Comparison of ENCODE assay signal across 8 mouse cellular contexts in the genomic region with DNA sequence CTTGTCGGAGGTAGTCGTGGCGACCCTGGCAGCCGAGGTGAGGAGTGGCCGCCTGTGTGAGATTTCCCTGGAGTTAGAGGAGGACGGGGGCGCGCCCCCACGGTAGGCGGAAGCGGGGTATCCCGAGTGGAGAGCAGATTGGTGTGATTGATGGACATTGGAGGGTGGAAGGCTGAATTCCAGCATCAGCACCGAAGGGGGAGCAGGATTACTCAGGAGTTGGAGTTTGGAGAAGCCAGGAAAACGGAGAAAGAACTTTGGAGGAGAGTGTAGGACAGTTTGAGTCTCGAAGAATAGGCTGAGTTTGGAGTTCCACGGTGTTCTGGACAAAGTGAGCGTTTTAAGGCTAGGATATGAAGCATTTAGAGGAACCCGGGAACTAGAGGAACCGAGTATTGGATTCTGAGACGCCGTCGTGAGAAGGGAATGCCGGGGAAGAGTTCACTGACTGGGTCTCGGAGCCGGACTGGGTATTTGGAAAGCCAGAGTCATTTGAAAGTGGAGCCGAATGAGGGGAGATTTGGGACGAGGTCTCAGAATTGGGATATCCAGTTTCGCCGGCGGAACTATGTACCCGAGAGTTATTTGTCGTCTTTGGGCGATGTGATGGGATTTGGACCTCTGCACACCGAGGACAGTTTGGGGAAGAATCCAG. TPM values are rescaled to one million over a fixed set of nuclear protein-coding genes. Genes with fewer than 3 reads are reported as not detected.
DNase-seq lines count a peak whose midpoint lies in the region; ATAC-seq and TF ChIP-seq lines count a peak whose summit lies in the region.

No protein-coding gene starts in this region.

- no peak for TF ChIP-seq EP300 in ES-Bruce4 (IDR thresholded peaks at IDR 0.05; ENCODE audit: insufficient read depth, low read depth, low read length)

- peak overlapping the region; percentile 79 for H3K4me3 ChIP-seq in heart, embryonic 13.5 days
- H3K4me3 ChIP-seq in ES-Bruce4 (ENCODE audit: low read depth, low read length), result peak overlapping the region; percentile 82
- peak overlapping the region; percentile 74 for H3K4me3 ChIP-seq in forebrain, embryonic 13.5 days
- H3K4me3 ChIP-seq in liver, embryonic 15.5 days (replicated peaks), result peak overlapping the region; percentile 85

- no peak for DNase-seq in heart, postnatal 14 days
- no peak for DNase-seq in embryo, embryonic 10 days (ENCODE audit: low spot score)
- DNase-seq in adrenal gland, adult (ENCODE audit: inconsistent age in 2 of 2, low spot score in 1 of 2), result no peak
- DNase-seq in thymus, postnatal 0 days (ENCODE audit: low spot score), result no peak

- no peak for TF ChIP-seq CTCF in ES-Bruce4 (IDR thresholded peaks at IDR 0.05; ENCODE audit: low read depth, low read length)

- peak overlapping the region; percentile 77 for H3K4me2 ChIP-seq in heart, embryonic 13.5 days
- peak overlapping the region; percentile 71 for H3K4me2 ChIP-seq in forebrain, embryonic 13.5 days
- H3K4me2 ChIP-seq in liver, embryonic 15.5 days, result peak overlapping the region; percentile 76

- no peaks in the 10 kb centered on the region for H3K9me3 ChIP-seq in heart, embryonic 13.5 days
- no peaks in the 10 kb centered on the region for H3K9me3 ChIP-seq in ES-Bruce4 (replicated peaks; ENCODE audit: control insufficient read depth, insufficient read depth, low read length, poor library complexity, severe bottlenecking)
- H3K9me3 ChIP-seq in forebrain, embryonic 13.5 days (replicated peaks), result no peaks in the 10 kb centered on the region
- no peaks in the 10 kb centered on the region for H3K9me3 ChIP-seq in liver, embryonic 15.5 days (replicated peaks)

- no peaks in the 10 kb centered on the region for H3K27me3 ChIP-seq in heart, embryonic 13.5 days (replicated peaks)
- no peaks in the 10 kb centered on the region for H3K27me3 ChIP-seq in ES-Bruce4 (ENCODE audit: control insufficient read depth, insufficient read depth, low read length, poor library complexity, severe bottlenecking)
- no peaks in the 10 kb centered on the region for H3K27me3 ChIP-seq in forebrain, embryonic 13.5 days
- H3K27me3 ChIP-seq in liver, embryonic 15.5 days, result no peaks in the 10 kb centered on the region

- H3K27ac ChIP-seq in heart, embryonic 13.5 days (replicated peaks), result peak overlapping the region; percentile 95
- H3K27ac ChIP-seq in ES-Bruce4 (ENCODE audit: insufficient read depth, low read length), result peak overlapping the region; percentile 40; the same call in 1 of the 2 replicates
- H3K27ac ChIP-seq in forebrain, embryonic 13.5 days, result peak overlapping the region; percentile 75
- H3K27ac ChIP-seq in liver, embryonic 15.5 days (replicated peaks), result peak overlapping the region; percentile 98

- intact Hi-C loops in heart, postnatal 14 days (cut with DNase I), result loop anchor here (2.0 to 10.0 kb wide), 3 partner anchors 15 to 51 kb away; a partner anchor contains a TSS

- peaks cover 23% of the 10 kb centered on the region for H3K36me3 ChIP-seq in heart, embryonic 13.5 days
- H3K36me3 ChIP-seq in ES-Bruce4 (ENCODE audit: control insufficient read depth, insufficient read depth, low read length, poor library complexity, severe bottlenecking), result peaks cover 3% of the 10 kb centered on the region
- H3K36me3 ChIP-seq in forebrain, embryonic 13.5 days (ENCODE audit: poor library complexity, severe bottlenecking), result peaks cover 17% of the 10 kb centered on the region
- H3K36me3 ChIP-seq in liver, embryonic 15.5 days (replicated peaks), result peaks cover 35% of the 10 kb centered on the region

- ATAC-seq in heart, embryonic 13.5 days (ENCODE audit: extremely low read depth, insufficient number of reproducible peaks, low FRiP score, low TSS enrichment), result no peak
- ATAC-seq in forebrain, embryonic 13.5 days, result no peak
- ATAC-seq in liver, embryonic 15.5 days (ENCODE audit: insufficient read depth), result no peak

- TF ChIP-seq POLR2A in ES-Bruce4 (IDR thresholded peaks at IDR 0.05; ENCODE audit: insufficient read depth, low read length), result no peak

- peak overlapping the region; percentile 91 for H3K9ac ChIP-seq in heart, embryonic 13.5 days
- peak overlapping the region; percentile 51 for H3K9ac ChIP-seq in ES-Bruce4 (ENCODE audit: low read depth, poor library complexity, severe bottlenecking)
- peak overlapping the region; percentile 70 for H3K9ac ChIP-seq in forebrain, embryonic 13.5 days
- peak overlapping the region; percentile 95 for H3K9ac ChIP-seq in liver, embryonic 15.5 days

- WGBS in heart, embryonic 13.5 days, result under 1% methylated on average over 34 of the region's 34 CpGs
- WGBS in forebrain, embryonic 13.5 days, result under 1% methylated on average over 34 of the region's 34 CpGs
- under 1% methylated on average over 34 of the region's 34 CpGs for WGBS in liver, embryonic 15.5 days (ENCODE audit: insufficient replicate concordance)

- peaks cover 35% of the 10 kb centered on the region for H3K4me1 ChIP-seq in heart, embryonic 13.5 days
- peaks cover 2% of the 10 kb centered on the region for H3K4me1 ChIP-seq in ES-Bruce4 (ENCODE audit: control insufficient read depth, insufficient read depth, low read length)
- H3K4me1 ChIP-seq in forebrain, embryonic 13.5 days, result 0 out of 2 replicates have a peak, but pooled peaks cover 14% of the 10 kb centered on the region
- H3K4me1 ChIP-seq in liver, embryonic 15.5 days (replicated peaks), result peaks cover 51% of the 10 kb centered on the region

RNA-seq across cellular contexts. Expression of a gene that starts 0.4 kb away (rescaled TPM):
- polyA plus RNA-seq in heart, embryonic 13.5 days (2015; fragmentation: Nextera tagmentation; extraction: Ambion mirVana), result 21.1 and 23.2 TPM in 2 replicates
- 1 to 10 TPM; 7.6 to 8.5 TPM for total RNA-seq in heart, postnatal 14 days (2021)
- 10.9 and 11.8 TPM in 2 replicates for polyA plus RNA-seq in ES-Bruce4 (2011; ENCODE audit: insufficient read depth, insufficient read length, low read depth, missing spikeins)
- 18.8 and 19.2 TPM in 2 replicates for polyA plus RNA-seq in forebrain, embryonic 13.5 days (2015; fragmentation: Nextera tagmentation; extraction: Ambion mirVana)
- 35.6 and 38.9 TPM in 2 replicates for polyA plus RNA-seq in liver, embryonic 15.5 days (2015; fragmentation: Nextera tagmentation; extraction: Ambion mirVana)
- polyA plus RNA-seq in thymus, postnatal 0 days (2015; fragmentation: Nextera tagmentation; extraction: Ambion mirVana), result 29.0 and 31.0 TPM in 2 replicates

RNA-seq across cellular contexts. Expression of a gene that starts 12.7 kb away (rescaled TPM):
- polyA plus RNA-seq in heart, embryonic 13.5 days (2015; fragmentation: Nextera tagmentation; extraction: Ambion mirVana), result 32.3 and 37.1 TPM in 2 replicates
- 10 to 100 TPM; 10.9 to 11.4 TPM for total RNA-seq in heart, postnatal 14 days (2021)
- 8.0 and 8.9 TPM in 2 replicates for polyA plus RNA-seq in ES-Bruce4 (2011; ENCODE audit: insufficient read depth, insufficient read length, low read depth, missing spikeins)
- polyA plus RNA-seq in forebrain, embryonic 13.5 days (2015; fragmentation: Nextera tagmentation; extraction: Ambion mirVana), result 8.5 and 8.7 TPM in 2 replicates
- 28.2 and 29.6 TPM in 2 replicates for polyA plus RNA-seq in liver, embryonic 15.5 days (2015; fragmentation: Nextera tagmentation; extraction: Ambion mirVana)
- polyA plus RNA-seq in thymus, postnatal 0 days (2015; fragmentation: Nextera tagmentation; extraction: Ambion mirVana), result 33.5 and 35.1 TPM in 2 replicates

RNA-seq across cellular contexts. Expression of a gene that starts 25.2 kb away (rescaled TPM):
- 2.0 and 2.1 TPM in 2 replicates for polyA plus RNA-seq in heart, embryonic 13.5 days (2015; fragmentation: Nextera tagmentation; extraction: Ambion mirVana)
- 1 to 10 TPM; 1.4 to 2.8 TPM for total RNA-seq in heart, postnatal 14 days (2021)
- 4.2 and 5.7 TPM in 2 replicates for polyA plus RNA-seq in ES-Bruce4 (2011; ENCODE audit: insufficient read depth, insufficient read length, low read depth, missing spikeins)
- 1.5 and 1.8 TPM in 2 replicates for polyA plus RNA-seq in forebrain, embryonic 13.5 days (2015; fragmentation: Nextera tagmentation; extraction: Ambion mirVana)
- polyA plus RNA-seq in liver, embryonic 15.5 days (2015; fragmentation: Nextera tagmentation; extraction: Ambion mirVana), result 0.67 and 0.75 TPM in 2 replicates
- polyA plus RNA-seq in thymus, postnatal 0 days (2015; fragmentation: Nextera tagmentation; extraction: Ambion mirVana), result 1.1 and 1.2 TPM in 2 replicates

RNA-seq across cellular contexts. Expression of a gene that starts 26.2 kb away (rescaled TPM):
- polyA plus RNA-seq in heart, embryonic 13.5 days (2015; fragmentation: Nextera tagmentation; extraction: Ambion mirVana), result 84.7 and 89.0 TPM in 2 replicates
- total RNA-seq in heart, postnatal 14 days (2021), result 10 to 100 TPM; 34.3 to 34.9 TPM
- polyA plus RNA-seq in ES-Bruce4 (2011; ENCODE audit: insufficient read depth, insufficient read length, low read depth, missing spikeins), result 44.1 and 44.3 TPM in 2 replicates
- polyA plus RNA-seq in forebrain, embryonic 13.5 days (2015; fragmentation: Nextera tagmentation; extraction: Ambion mirVana), result 16.8 and 17.3 TPM in 2 replicates
- 920 and 1,009 TPM in 2 replicates for polyA plus RNA-seq in liver, embryonic 15.5 days (2015; fragmentation: Nextera tagmentation; extraction: Ambion mirVana)
- polyA plus RNA-seq in thymus, postnatal 0 days (2015; fragmentation: Nextera tagmentation; extraction: Ambion mirVana), result 26.0 and 27.6 TPM in 2 replicates

RNA-seq across cellular contexts. Expression of a gene that starts 26.5 kb away (rescaled TPM):
- polyA plus RNA-seq in heart, embryonic 13.5 days (2015; fragmentation: Nextera tagmentation; extraction: Ambion mirVana), result 0.13 and 0.23 TPM in 2 replicates
- under 1 TPM; 0.14 to 0.20 TPM for total RNA-seq in heart, postnatal 14 days (2021)
- polyA plus RNA-seq in ES-Bruce4 (2011; ENCODE audit: insufficient read depth, insufficient read length, low read depth, missing spikeins), result 6.0 and 7.3 TPM in 2 replicates
- polyA plus RNA-seq in forebrain, embryonic 13.5 days (2015; fragmentation: Nextera tagmentation; extraction: Ambion mirVana), result 0.43 and 0.71 TPM in 2 replicates
- 0.06 and 0.09 TPM in 2 replicates for polyA plus RNA-seq in liver, embryonic 15.5 days (2015; fragmentation: Nextera tagmentation; extraction: Ambion mirVana)
- polyA plus RNA-seq in thymus, postnatal 0 days (2015; fragmentation: Nextera tagmentation; extraction: Ambion mirVana), result 0.09 and 0.10 TPM in 2 replicates

Comparison
In these comparisons a context has a peak if more than half of its experiments do, and no peak if none do; other contexts are left out.
1. H3K27ac ChIP-seq: peak in every context shown above with its lines; median percentile 98 in liver, embryonic 15.5 days; 95 in heart, embryonic 13.5 days; 75 in forebrain, embryonic 13.5 days; 40 in ES-Bruce4.